Mouse (Mus musculus): Measurements from ENCODE around the gene Cpeb4.

DNA sequence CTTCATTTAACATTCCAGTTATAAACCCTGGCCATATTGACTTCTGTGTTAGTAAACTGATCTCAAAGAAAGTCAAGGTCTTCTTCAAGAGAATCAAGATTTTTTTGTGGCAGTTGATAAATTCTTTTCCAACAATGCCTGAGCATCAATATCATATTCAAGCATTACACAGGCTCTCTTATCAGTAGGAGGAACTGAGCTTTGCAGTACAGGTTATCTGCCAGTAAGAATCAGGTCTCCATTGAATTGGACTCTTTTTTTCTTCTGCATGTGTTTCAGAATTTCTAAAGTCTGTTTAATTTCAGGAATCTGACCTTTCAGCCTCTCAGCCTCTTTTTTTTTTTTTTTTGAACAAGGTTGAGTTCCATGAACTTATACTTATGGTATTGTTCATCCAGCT is 40.9 kb downstream of the Cpeb4 start:
- TF ChIP-seq CTCF (IDR thresholded peaks at IDR 0.05; ENCODE audit: control insufficient read depth, insufficient read depth, insufficient read length) (no peak), MAX (IDR thresholded peaks at IDR 0.05) (no peak), CEBPB (IDR thresholded peaks at IDR 0.05; ENCODE audit: low read depth) (no peak), USF1 (IDR thresholded peaks at IDR 0.05; ENCODE audit: low read depth) (no peak), MYOG (IDR thresholded peaks at IDR 0.05; ENCODE audit: control insufficient read depth, extremely low read depth, insufficient read length) (no peak), MYOD1 (IDR thresholded peaks at IDR 0.05; ENCODE audit: control insufficient read depth, insufficient read length, low read depth) (no peak)
